Mouse (Mus musculus) testis, adult 2 months (tissue): ENCODE measurements at regions not wholly inside any gene's neighbourhood (a gene's known extent, or its start where the extent isn't known, plus 50 kb on each side); places are given as distances from the start of the nearest gene placed in this dataset.

ENCODE experiments used
- CTCF ChIP-seq: fragments of 200-500 bp; IDR thresholded peaks from 2 replicates; pipeline ENCODE4 v1.5.1; 2012; ENCODE audit warnings: low read depth, mild to moderate bottlenecking, inconsistent platforms, low read length, moderate library complexity; ENCODE audit not compliant: control insufficient read depth, insufficient read depth, insufficient replicate concordance
- POLR2A ChIP-seq: fragments of 200-500 bp; IDR thresholded peaks from 2 replicates; pipeline ENCODE4 v1.6.1; 2012; ENCODE audit warnings: low read depth, mild to moderate bottlenecking, inconsistent platforms, low read length, moderate library complexity; ENCODE audit not compliant: control insufficient read depth

DNA sequence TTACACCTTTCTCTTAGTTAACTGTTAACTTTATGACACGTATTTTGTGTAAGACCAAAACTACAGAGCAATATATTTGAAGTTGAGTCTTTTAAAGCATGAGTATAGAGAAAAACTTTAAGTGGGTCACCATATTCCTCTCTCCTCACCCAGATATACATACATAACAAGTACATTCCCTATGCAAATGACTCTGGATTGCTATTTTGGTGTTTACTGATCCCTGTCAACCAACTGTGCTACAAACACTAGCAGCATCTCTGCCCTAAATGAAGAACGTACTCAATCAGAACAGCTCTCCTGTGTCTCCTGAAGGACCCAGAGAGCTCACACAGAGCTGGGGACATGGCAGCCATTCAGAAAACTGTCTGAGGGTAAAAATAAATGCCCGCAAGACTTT is 363.4 kb upstream of the Rack1 start:
- TF ChIP-seq CTCF = no peak
- no peak for TF ChIP-seq POLR2A
